Mouse (Mus musculus) thymus, adult 18-20 months (tissue): ENCODE data around the gene Lingo1.

Experiments
- DNase-seq, 2 experiments: peaks; one replicate each; pipeline ENCODE4 v3.0.0; 2022; ENCODE audit warnings: mixed read lengths in 2 of 2

Lingo1 gene

DNA sequence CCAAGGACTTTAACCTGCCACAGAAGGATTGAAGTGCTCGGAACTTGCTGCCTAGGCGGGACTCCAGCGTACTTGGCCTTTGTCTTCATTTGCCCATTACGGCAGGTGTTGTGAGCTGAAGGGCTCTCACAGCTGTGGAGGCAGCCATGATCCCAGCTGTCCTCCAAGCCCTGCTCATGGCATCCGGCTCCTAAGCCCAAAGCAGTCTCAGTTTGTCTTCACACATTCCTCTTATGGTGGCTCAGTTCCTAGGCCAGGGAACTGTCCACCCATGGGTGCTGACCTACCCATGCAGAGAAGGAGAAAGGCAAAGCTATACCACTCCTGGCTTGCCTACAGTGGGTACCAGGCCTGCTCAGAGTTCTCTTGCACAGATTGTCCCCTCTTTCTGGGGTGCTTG is 132.1 kb downstream of the Lingo1 start:
- no peak for DNase-seq

DNA sequence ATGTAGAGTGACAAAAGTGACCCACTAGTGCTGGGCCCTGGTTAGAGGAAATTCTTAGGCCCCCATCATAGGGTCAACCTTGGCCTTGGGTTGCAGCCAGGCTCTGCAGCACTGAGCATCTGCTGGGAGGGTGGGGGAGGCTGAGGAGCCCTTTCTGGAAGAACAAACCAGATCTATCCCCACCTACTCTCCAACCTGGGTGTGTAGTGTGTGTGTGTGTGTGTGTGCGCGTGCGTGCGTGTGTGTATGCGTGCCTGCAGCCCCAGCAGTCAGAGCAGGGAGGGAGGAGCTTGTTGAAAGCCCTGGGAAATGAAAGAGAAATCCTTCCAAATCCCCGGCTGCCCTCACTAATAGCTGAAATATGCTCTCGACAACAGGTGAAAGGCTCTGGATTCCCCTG is 133.3 kb downstream of the Lingo1 start:
- no peak for DNase-seq

DNA sequence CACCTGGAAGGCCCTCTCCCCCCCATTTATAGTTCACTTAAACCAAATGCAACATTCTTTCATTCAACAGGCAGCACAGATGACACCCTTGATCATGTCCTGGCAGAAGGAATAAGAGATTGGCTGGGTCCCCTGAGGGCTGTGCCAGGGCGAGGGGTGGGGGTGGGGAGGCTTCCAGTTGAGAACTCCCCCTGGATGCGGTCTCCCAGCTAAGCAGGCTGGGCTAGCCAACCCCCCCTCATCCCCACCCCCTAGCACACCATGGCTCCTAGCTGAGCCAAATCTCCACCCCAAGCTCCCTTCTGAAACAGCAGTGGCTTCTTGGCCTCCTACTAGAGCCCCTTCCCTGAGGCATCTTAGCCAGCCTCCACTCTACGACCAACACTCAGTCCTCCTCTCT is 133.9 kb downstream of the Lingo1 start:
- no peak for DNase-seq

DNA sequence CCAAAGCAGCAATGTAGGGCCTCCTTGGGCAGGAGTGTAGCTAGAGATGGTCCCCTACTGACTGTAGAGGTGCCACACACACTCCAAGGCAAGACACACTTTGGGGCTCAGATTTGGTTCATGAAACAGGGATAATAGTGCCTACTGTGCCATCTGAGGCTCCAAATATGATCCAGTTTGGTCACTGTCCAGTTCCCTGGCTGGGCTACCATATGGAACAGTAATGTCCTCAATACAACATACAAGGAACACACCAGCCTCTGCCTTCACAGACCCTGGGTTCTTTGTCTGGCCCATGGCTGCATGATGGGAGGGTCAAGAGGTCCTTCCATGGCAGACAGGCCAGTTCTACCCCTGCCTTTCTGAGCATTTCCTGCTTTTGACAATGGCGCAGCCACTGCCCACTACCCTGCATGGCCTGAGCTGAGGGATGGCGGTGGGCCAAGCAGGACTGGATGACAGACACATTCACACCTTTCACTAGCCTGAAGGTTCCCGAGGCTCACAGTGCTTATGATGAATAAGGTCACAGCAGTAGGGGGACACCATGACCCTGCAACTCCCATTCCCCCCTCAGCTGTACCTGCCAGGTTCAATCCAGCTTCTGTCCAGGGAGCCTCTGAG is 134.9 kb downstream of the Lingo1 start:
- no peak for DNase-seq

DNA sequence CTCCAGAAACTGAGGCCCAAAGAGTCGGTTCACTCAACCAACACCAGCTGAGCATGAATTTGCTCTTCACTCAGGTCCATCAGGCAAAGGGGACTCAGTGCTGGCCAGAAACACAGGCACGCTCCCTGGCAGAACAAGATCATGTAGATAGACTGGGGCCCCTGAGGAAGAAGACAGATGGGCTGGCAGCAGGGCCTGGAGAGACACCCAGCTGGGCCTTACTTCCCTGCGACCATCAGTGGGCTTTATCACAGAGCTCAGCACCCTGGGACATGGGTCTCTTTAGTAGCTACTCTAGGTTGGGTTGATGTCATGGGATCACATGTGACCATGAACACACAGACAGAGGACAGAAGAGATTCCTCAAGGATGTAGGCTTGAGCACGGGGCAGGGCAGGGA is 137.7 kb downstream of the Lingo1 start:
- no peak for DNase-seq

DNA sequence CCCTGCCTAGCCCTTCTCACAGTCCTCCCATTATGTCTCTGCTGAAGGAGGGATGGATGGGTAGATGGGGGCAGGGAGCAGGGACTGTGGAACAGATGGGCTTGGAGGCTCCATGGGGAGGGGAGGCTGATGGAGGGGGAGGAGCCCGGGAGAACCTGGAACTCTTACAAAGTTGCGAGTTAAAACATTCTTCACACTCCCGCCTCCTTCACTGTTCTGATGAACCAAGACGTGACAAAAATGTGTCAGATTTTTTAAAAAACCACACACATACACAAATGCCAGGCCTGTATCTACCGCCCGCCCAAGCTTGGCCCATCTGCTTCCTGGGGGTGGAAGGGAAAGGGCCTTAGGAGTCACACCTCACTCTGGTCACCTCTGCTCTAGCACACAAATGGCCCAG is 138.3 kb downstream of the Lingo1 start:
- no peak for DNase-seq

DNA sequence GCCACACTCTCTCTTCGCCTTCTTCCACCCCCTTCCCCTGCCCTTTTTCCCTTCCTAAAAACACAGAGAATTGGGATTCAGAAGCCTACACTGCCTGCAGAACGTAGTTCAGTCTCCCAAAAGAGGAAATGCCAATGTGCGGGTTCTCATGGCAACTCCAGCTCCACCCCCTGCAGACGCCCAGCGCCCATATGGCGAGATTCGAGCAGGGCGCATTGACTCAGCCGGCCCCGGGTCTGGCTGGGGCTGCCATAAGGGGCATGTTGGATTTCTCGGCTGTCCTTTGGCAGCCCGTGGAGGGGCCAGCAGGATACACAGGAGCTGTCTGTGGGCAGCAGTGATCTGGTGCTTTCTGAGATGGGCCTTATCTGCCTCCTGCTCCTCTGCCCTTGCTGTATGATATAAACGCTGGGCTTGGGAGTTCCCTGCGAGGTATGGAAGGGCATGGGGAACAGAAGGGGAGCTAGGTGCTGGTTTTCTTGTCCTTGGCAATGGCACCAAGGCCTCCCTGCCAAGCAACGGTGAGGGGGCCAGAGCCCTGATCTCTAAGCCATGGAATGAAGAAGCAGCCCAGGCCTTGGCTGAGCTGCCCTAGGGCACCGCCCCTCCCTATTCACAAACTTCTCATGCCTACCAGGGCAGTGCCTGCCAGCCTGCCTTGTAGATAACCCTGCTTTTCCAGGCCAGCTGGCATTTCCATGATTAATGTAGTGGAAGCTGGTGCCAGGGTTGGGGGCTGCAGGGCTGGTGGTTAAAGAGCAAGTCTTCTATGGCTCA is 139.3 kb downstream of the Lingo1 start:
- DNase-seq: no peak

DNA sequence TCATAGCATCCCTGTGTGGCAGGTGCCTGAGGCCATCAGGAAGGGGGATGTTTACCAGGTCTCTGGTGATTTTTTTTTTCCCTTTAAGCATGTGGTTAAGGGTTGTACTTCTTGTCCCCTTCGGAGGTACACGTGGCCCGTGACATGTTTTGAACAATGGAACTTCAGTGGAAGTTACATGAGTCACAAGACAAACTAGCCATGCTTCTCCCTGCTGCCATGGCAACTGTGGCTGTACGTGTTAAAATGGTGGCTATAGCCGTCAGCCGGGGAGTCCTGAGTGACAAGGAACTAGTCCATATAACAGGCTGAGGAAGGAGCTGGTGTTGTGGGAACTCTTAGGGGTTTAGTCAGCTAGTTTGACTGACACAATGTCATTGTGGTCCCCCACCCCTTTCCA is 141.1 kb downstream of the Lingo1 start:
- no peak for DNase-seq

DNA sequence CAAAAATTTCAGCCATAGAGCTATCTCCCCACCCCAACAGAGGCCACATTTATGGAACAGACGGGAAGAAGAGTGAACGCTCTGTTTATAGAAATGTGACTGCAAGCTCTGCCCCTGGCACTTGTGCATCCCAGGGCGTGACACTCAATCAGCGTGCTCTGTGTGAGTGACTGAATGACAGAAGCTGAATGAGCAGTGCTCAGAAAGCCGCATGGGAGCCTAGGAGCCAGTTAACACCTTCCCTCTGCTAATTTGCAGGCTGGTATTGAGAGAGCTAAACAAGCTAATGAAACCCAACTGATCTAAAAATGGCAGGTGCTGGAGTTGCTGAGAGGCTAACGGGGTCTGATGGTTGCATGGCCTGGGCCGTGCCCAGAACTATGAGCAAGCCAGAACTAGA is 143.7 kb downstream of the Lingo1 start:
- DNase-seq: no peak

DNA sequence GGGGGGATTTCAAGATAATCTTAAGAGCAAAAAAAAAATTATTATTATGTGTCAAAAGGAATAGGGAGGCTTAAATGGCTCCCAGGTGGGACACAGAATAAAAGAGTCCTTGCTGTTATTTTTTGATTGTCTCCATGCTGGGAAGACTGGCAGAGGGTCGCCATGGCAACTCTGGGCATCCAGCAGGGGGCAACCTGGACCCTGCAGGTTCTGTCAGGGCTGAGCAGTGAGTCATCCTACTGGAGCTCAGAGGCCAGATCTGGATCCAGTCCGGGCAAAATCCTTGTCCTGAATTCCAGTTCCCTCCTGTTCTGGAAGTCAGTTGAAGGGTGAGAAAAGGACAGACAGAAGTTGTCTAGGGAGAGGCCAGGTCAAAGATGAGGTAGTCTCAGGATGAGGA is 144.7 kb downstream of the Lingo1 start:
- DNase-seq: no peak

DNA sequence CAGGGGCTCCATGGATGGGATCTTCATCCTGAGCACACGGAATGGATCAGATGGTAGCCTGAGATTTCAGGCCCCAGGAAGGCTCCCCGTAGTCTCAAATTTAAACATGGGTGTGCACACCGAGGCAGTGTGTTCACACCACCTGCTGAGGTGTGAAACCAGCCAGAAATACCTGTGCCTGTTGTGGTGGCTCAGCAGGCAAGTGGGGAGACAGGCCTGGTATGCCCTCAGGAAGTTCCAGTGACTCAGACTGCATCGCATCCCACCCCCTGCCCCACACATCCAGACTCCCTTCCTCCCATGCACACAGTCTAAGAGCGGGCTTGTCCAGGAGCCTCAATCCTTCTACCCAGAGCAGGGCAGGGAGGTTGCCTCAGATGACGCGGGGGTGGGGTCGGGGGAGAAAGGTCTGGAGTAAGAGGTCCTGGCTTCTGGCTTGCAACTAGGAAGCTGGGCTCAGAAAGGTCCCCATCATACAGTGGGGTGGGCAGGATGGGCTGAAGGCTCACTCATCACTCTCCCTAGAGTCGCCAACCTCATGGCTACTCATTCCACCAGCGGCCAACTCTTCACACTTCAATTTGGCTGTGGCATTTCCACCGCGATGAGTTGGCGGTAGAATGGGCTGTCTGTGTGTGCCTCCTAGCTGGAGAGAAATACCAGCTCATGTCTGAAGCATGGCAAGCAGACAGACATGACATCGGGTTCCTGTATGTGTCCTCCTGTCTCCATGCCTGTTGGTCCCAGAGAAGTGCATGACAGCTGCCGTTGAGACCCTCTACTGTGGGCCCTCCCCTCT is 149.8 kb downstream of the Lingo1 start:
- DNase-seq: no peak

DNA sequence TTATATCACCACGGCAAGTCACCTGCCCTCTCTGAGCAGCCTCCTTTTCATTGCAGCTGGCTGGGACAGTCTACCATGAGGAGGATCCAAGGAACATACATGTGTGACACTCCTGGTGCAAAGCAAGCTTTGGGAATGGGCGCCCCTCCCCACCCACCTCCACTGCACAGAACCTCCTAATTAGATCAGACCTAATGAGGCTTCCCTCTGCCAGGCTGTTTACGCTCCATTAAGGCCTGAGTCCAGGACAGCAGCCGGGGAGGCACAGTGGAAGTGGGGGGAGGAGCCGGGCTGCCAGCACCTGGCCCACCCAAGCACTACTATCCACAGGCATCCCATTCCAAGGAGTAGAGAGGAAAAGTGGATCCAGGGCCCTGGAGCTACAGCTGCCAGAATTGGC is 152.8 kb downstream of the Lingo1 start:
- no peak for DNase-seq

DNA sequence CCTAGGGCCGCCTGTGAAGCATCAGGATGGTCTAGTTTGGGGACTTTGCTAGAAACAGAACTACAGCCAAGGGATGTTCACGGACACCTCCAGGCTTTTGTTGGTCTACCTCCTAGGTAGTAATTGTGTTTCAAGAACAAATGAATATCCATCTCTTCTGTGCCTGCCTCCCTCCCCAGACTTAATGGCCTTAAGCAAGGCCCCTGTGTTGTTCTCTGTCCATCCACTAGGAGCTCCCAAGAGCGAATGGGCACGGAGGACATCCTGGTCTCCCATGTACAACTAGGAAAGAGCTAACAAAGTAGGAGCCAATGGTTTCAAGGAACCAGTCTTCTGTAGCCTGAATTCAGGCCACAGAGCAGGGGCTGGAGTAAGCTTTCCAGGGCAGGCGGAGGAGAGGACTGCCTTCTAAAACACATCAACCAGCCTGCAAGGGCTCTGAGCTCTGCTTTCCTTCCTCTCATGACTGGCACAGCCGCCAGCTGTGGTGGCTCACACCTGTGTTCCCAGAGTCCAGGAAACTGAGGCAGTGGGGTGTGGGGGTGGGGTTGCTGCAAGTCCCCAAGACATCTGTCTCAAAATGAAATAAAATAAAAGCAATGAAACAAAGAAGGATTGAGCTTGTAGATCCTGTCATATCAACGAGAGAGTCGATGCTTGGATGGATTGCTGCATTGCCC is 157.9 kb downstream of the Lingo1 start:
- DNase-seq: peak in 1 of 2 experiments; percentile 23

DNA sequence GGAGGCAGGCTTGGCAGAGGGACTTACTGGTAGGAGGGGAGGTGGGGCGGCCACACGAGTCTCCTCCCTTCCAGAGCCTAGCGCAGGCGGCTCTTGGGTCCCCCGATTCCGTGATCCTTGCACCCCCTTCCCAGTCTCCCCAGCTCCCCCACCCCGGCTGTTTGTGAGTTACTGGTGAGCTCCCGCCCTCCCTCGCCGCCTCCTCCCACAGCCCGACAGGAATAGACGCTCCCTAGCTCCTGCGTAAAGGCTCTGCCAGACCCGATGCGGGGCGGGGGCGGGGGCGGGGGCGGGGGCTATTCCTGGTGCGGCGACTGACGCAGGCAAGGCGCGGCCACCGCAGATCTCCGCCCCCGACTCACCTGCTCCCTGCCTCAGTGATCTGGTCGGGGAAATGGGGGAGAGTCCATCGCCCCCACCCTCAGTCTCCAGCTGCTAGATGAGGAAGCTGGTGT is 158.8 kb downstream of the Lingo1 start:
- DNase-seq: no peak

DNA sequence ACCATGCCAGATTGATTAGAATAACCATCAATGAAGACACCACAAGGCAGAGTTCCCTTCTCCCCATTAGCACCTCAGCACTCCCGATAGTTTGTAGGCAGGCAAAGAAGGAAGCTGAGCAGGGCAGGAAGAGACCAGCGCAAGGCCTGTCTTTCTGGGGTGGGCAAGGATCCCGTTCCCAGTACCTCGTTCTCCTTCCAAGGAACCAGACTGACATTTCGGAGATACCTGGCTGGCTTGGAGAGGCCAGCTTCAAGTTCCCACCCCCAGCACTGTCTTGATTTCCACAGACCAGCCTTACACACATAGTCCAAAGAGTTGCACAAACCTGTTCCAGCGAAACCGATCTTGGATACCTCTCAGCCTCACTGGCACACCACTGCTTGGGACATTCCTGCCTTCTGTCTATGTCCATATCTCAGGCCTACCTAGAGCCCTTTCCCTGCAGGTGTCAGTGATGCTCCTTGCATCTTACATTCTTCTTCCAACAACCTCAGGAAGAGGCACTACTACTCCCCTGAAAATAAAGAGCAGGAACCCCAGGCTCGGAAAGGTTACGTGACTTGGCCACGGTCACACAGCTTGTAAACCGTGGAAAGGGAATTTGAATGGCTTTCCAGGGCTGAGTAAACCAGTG is 159.4 kb downstream of the Lingo1 start:
- no peak for DNase-seq

DNA sequence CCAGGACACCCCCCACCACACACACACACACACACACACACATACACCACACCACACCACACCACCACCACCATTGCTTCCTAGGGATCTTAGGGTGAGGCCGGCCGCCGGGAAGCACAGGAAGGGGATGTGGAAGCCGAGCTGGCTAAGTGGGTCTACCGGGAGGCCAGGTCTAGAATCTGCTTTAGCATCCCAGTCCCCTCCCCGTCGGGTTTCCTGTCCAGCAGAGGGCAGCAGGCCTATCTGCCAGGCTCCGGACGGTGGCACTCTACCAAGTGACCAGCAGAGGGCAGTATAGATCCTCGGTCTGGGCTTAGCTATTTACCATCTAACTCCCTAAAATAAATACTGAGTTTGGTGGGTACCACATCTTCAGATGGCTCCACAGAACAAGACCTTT is 160.1 kb downstream of the Lingo1 start:
- peak; percentile 48 to 54 for DNase-seq

DNA sequence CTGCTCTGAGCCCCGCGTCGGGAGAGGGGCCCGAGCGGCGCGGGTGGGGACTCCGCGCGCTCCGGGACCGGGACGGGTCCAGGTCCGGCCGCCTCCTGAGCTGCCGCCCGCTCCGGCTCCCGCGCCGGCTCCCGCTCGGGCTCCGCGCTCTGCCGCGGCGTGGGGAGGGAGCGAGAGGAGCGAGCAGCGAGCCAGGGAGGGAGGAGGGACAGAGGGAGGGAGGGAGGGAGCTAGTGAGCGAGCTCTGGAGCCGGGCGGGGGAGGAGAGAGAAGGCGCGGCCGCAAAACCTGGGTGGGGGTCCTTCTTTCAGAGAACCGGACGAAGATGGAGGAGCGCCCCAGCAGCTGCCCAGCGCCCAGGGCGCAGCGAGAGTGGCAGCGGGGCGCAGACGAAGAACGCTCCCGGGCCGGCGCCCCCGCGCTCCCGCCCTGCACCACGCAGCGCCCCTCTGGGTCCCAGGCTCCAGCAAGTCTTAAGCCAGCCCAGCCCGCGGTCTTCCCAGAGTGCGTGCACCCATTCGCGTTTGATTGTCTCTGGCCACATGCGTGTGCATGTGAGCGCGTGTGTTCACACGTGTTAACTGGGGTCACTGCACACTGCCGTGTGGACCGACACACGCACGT is 160.7 kb downstream of the Lingo1 start:
- no peak for DNase-seq

DNA sequence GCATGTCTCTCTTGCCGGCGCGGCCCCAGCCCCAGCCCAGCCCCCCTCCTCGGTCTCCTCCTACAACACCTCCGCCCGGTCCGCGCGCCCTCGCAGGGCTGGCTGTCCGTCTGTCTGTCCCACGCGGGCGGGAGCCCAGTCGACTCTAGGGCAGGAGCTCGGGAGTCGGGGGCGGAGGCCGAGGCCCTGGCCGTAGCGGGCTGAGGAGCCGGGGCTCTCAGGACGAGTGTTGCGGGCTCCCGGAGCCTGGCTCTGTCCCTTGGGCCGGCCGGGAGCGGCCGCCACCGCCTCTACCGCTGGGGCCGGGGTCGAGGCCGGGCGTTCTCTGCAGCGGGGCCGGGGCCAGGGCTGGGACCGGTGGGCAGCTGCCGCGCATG is 161.2 kb downstream of the Lingo1 start:
- DNase-seq: no peak

DNA sequence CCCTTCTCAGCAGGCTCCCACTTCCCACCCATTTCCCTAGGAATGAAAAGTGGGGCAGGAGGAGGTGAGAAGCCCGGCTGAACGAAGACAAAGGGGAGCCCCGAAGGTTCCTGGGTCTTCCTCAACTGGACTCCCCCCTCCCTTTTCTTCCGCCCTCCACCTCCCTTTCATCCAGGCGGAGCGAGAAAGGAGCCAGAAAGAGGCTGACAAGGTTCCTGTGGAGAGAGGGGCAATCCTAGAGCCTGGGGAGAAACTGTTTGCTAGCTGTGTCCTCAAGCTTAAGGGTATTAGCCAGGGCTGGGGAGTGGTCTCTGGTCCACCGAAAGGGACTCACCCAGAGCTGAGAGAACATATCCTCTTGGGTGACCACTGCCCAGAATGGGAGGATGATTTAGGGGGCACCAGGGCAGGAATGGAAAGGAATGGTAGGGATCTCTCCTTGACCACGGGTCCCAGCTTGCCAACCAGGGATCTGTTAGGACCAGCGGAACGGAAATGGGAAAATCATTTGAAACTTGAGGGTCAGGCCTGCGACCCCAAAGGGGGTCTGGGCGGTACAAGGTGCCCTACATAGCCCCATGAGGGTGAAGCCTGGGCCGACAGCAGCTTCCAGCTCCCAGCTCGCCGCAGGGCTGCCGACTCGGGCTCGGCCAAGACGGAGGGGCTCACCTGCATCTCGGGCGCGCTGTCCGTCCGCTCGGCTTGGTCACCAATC is 161.7 kb downstream of the Lingo1 start:
- no peak for DNase-seq

DNA sequence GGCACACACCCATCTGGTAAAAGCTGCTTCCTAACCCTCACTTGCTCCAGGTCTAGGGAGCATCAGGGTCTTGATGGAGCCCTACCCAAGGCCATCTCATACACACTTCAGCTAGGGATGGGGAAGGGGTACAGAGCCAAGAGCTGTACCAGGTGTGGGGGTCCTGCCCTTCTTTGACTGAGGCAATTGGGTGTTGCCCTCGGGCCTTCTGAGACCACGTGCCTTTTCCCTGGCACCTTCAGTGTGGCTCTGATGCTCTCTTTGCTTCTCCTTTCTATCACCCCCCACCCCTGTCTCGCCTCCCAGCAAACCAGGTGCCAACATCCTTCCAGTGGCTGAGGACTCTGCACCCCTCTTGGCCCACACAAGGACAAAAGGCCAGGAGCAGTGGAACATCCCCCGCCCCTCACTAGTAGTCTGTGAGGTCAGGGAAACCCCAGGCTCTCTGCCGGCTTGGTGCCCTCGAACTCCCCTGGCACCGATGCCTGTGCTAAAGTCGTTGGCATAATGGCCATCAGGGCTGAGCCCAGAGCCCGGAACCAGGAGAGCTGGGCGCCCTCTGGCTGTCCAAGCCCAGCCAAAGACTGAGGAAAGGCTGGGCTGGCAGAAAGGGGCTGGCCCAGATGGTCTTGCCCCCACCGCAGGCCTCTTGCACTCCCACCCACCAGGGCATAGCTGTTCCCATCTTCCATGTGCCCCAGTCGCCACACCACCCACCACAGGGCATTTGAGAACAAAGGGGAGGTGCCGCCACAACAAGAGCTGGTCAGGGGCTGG is 162.6 kb downstream of the Lingo1 start:
- no peak for DNase-seq

DNA sequence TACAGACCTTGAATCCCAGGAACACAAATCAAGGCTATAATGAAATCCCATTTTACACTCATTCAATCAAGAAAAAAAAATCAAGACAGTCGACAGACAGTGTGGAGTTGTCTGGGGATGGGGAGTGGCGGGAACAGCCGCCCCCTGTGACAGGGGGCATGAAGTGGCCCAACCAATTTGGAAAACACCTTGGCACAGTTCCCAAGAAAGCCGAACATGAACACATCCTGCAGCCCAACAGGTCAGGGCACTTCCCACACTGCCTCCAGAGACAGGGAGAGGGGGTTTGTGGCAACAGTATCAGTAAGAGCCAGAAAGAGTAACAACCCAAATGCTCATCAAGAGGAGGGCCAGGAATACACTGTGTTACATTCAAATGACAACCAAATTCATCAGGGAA is 165.3 kb downstream of the Lingo1 start:
- no peak for DNase-seq
